Mouse (Mus musculus) NIH3T3 (cell line): ENCODE data around the gene St6galnac4.
A peak's percentile ranks its signal among the peaks of the same experiment; 100 is the strongest.

Experiments
- DNase-seq: peaks from one replicate; pipeline ENCODE4 v3.0.0-alpha.2; 2012; ENCODE audit warnings: low read depth

St6galnac4 gene

GRCm38 (mm10) chr2:32586871-32587351, at the start of gene St6galnac4:
TSS of gene St6galnac4 (plus strand) at chr2:32587095.
- DNase-seq: peak; percentile 98

- DNase-seq: no peak
Measured at GRCm38 (mm10) chr2:32537360-32537905, 49.5 kb upstream of the St6galnac4 start.

GRCm38 (mm10) chr2:32537941-32538340, 49.0 kb upstream of the St6galnac4 start:
- DNase-seq: no peak

- no peak for DNase-seq
Measured at GRCm38 (mm10) chr2:32538461-32538860, 48.4 kb upstream of the St6galnac4 start.

GRCm38 (mm10) chr2:32539452-32539981, 47.4 kb upstream of the St6galnac4 start:
- no peak for DNase-seq

- DNase-seq: no peak
Measured at GRCm38 (mm10) chr2:32541333-32541908, 45.5 kb upstream of the St6galnac4 start.

- no peak for DNase-seq
Measured at GRCm38 (mm10) chr2:32541986-32542573, 44.8 kb upstream of the St6galnac4 start.

GRCm38 (mm10) chr2:32543031-32543449, 43.9 kb upstream of the St6galnac4 start:
- DNase-seq: peak; percentile 34

- no peak for DNase-seq
Measured at GRCm38 (mm10) chr2:32546951-32547350, 39.9 kb upstream of the St6galnac4 start.

GRCm38 (mm10) chr2:32547380-32547779, 39.5 kb upstream of the St6galnac4 start:
- DNase-seq: no peak

GRCm38 (mm10) chr2:32547964-32548739, 38.7 kb upstream of the St6galnac4 start:
- peak; percentile 59 for DNase-seq

- DNase-seq: peak; percentile 53
Measured at GRCm38 (mm10) chr2:32549171-32549570, 37.7 kb upstream of the St6galnac4 start.

- peak; percentile 98 for DNase-seq
Measured at GRCm38 (mm10) chr2:32549764-32550163, 37.1 kb upstream of the St6galnac4 start.

GRCm38 (mm10) chr2:32551236-32551635, 35.7 kb upstream of the St6galnac4 start:
- DNase-seq: no peak

- no peak for DNase-seq
Measured at GRCm38 (mm10) chr2:32553592-32554148, 33.2 kb upstream of the St6galnac4 start.

- peak; percentile 33 for DNase-seq
Measured at GRCm38 (mm10) chr2:32555484-32555883, 31.4 kb upstream of the St6galnac4 start.

GRCm38 (mm10) chr2:32556019-32556418, 30.9 kb upstream of the St6galnac4 start:
- DNase-seq: no peak

- DNase-seq: no peak
Measured at GRCm38 (mm10) chr2:32559570-32559969, 27.3 kb upstream of the St6galnac4 start.

GRCm38 (mm10) chr2:32566536-32567063, 20.3 kb upstream of the St6galnac4 start:
- peak; percentile 90 for DNase-seq

GRCm38 (mm10) chr2:32568149-32568548, 18.7 kb upstream of the St6galnac4 start:
- peak; percentile 60 for DNase-seq

- DNase-seq: no peak
Measured at GRCm38 (mm10) chr2:32568941-32569340, 18.0 kb upstream of the St6galnac4 start.
